Mouse (Mus musculus) retina, adult 2 months (tissue): ENCODE measurements around the gene Ror1.
A peak's percentile ranks its signal among the peaks of the same experiment; 100 is the strongest.

Source experiments
- DNase-seq: peaks from one replicate; pipeline ENCODE4 v3.0.0-alpha.2; 2012; ENCODE audit warnings: low read depth, low spot score

Ror1 gene

DNA sequence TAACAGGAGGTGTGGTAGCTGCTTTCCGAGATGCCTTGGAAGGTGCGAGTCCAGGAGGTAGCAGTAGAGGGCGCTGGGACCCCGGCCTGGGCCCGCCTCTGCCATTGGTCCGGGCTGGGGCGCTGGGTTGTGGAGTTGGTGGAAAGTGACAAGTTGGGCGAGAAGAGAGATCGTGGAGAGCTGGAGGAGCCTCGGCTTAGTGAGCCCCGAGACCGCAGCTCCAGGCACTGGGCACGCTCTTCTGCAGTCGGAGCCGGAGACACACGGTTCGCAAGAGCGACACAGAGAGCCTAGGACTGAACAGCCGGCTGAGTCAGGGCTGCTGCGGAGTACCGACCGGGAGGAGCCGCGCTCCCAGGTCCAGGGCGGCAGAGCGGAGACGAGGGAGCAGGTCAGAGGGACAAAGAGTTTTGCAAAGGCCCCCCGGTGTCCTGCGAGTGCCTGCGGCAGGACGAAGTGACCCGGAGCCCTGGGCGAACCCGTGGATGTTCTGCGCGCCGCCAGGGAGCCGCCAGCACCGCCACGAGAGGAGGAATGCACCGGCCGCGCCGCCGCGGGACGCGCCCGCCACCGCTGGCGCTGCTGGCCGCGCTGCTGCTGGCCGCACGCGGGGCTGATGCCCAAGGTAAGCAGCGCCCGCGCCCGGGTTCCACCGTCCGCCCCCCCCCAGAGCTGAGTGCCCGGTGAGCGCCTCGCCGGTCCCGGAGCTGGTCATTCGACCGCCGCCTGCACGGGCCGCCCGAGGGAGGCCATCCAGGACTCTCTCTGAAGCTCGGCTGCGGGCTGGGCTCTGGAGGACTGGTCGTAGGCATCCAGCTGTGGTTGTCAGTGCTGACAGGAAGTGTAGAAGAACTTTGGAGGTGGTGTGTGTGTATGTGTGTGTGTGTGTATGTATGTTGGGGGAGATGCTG lies at the start of gene Ror1:
Ror1 (plus strand) TSS at position 107 of the 911 bp plus-strand sequence.
- peak; percentile 28 for DNase-seq

- no peak for DNase-seq
Observed at GRCm38 (mm10) chr4:100047066-100047465, 48.5 kb upstream of the Ror1 start.

GRCm38 (mm10) chr4:100048351-100048950 lies 47.1 kb upstream of the Ror1 start:
- DNase-seq, result no peak

GRCm38 (mm10) chr4:100051767-100052166 lies 43.8 kb upstream of the Ror1 start:
- no peak for DNase-seq

- DNase-seq, result no peak
Observed at GRCm38 (mm10) chr4:100052258-100052657, 43.3 kb upstream of the Ror1 start.

DNA sequence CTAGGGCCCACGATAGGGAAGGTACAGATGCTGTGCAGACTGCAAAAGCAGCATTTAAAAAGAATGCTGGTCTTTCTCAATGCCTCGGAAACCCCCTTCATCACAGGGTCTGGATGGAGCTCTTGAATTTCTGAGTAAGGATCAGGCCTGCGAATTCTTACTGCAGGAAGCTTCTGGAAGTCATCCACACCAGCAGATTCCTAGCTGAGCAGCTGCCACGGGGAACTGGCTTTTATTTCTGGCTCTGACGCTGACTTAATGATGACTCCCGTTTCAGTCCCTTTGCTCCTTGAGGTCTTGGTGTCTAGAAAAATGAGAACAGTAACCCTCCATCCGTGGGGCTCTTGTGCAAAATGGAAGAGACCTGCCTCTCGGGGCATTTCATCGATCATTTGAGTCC lies 39.5 kb upstream of the Ror1 start:
- DNase-seq, result no peak

- no peak for DNase-seq
Observed at GRCm38 (mm10) chr4:100056446-100056845, 39.1 kb upstream of the Ror1 start.

- no peak for DNase-seq
Observed at GRCm38 (mm10) chr4:100057381-100057780, 38.2 kb upstream of the Ror1 start.

GRCm38 (mm10) chr4:100058631-100059030 lies 37.0 kb upstream of the Ror1 start:
- DNase-seq, result no peak

- no peak for DNase-seq
Observed at GRCm38 (mm10) chr4:100059811-100060210, 35.8 kb upstream of the Ror1 start.

DNA sequence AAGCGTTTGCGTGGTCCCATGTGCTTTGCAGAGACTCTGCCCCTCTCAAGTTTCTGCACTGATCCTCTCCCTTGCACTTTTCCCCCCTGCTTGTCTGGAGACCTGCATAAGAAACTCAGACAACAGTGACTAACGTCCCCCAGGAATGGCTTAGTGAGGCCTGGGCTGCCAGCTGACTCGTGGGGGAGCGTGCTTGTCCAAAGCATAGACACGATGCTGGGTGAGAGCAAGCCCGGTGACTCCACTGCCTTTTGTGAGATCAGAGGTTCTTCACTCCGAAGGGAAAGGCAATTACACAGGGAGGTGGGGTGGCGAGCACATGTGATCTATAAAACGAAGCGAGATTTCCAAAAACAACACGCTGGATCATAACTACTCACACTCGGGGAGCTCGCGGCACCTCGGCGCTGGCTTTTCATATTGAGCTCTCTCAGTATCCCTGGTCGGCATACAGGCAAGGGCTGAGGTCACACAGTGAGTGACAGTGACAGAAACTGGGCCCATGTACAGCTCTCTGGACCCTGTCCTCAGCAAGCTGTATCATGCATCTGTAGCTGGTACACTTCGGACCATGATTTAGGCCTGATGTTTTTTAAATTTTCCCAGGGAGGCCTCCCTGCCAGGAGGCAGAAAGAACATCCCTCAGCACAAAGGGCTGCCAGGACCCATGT lies 34.1 kb upstream of the Ror1 start:
- DNase-seq, result no peak

- no peak for DNase-seq
Observed at GRCm38 (mm10) chr4:100065686-100066085, 29.9 kb upstream of the Ror1 start.

GRCm38 (mm10) chr4:100070101-100070500 lies 25.5 kb upstream of the Ror1 start:
- DNase-seq, result no peak

DNA sequence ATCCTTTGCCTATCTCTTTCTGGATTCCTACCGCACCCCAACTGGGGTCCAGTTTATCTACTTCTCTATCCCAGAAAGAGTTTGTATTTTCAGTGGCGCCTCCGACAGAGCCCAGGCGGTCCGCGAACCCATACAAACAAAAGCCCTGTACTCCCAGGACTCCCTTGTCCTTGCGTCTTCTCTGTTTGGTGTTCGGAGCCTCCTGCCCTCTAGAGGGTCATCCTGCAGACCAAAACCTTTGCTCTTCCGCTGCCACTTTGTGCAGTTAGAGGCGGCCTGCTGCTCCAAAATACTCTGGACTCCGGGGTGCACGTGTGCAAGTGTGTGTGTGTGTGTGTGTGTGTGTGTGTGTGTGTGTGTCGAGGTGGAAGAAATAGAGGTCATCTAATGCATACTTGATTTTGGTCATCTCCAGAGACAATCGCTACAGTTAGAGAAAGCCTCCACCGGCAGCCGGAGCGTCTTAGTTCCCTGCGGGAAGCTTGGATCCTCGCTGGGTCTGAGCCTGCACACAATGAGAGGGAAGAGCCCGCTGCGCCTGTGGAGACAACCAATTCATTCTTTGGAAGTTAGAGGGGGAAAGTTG lies 1.1 kb downstream of the Ror1 start:
- DNase-seq, result no peak

DNA sequence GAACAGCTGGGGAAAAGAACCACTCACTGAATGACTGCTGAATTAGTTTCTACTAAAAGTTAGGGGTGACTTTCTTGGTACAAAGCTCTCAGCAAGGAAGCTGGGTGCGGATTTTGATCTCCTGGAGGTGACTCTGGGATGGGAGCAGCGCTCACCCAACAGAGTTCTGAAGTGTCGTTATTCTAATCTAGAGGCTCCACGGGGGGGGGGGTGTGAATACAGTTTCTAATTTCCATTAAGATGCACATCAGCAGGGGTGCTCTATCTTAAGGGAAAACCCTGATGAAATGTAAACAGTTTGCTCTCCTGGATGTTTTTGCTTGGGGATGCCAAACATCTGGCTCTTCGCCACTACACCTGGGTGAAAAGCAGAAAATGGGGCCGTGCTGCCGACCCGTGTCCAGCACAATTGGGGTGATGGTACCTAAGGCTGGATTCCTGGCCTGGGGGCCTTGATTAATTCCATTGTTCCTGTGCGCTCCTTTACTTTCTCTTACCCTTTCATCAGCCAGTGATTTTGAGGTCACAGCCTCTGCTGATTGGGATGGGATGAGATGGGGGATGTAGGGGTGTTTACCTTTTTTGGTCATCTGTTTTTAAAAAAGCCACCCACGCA lies 1.9 kb downstream of the Ror1 start:
- no peak for DNase-seq

DNA sequence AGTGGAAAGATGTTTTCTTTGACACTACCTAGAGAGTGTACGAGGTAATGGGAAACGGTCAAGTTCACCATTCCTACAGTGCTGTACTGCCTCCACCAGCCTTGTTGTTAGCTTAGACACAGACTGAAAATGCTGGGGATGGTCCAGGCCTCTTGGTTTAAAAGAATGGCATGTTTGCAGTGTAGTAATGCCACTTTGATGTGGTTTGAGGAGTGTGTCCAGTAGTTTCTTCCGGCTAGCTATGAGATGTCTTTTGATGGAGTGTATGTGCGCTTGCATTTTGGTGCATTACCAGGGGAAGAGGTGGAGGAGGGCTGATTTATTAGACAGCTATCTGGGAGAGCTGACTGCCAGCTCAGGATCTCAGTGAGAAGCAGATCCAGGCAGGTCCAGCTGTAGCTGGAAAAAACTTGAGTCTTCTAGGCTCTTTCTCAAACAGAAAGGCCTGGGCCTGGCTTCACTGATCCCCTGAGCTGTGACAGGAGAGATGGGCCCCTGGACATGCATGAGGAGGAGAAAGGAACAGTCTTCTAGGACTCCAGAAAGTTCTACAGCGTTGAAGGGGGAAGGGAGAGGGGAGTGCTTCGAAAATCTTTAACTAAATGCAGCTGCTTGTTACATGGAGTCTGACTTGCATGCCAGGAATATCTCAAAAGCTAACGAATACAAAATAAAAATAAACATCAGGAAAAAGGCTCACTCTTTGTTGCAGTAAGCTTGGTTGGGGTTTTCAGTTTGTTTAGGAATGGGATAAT lies 5.7 kb downstream of the Ror1 start:
- DNase-seq, result no peak

GRCm38 (mm10) chr4:100101844-100102243 lies 6.3 kb downstream of the Ror1 start:
- DNase-seq, result no peak

DNA sequence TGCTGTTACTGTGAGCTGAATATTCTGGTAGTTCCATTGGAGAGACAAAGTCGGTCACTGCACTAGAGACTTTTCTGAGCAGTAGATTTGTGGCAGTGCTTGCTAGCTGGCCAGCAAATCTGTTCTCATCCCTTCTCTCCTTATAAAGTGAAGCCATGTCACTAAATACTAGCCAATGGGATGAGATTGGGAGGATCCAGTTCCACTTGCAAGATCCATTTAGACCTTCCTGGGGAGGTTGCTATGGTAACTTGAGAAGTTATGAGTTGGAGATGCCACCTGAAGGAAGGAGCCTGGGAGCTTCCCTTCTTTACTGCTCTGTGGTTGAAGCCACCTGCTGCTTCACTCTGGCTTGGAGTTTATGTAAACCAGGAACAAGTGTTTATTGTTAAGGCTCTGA lies 8.7 kb downstream of the Ror1 start:
- DNase-seq, result no peak

GRCm38 (mm10) chr4:100107593-100107992 lies 12.0 kb downstream of the Ror1 start:
- DNase-seq, result no peak

GRCm38 (mm10) chr4:100108551-100108950 lies 13.0 kb downstream of the Ror1 start:
- DNase-seq, result no peak

- no peak for DNase-seq
Observed at GRCm38 (mm10) chr4:100114148-100114547, 18.6 kb downstream of the Ror1 start.
